Mouse (Mus musculus) stomach, postnatal 0 days (tissue): ENCODE data around the gene Xbp1.

Experiments used
- CTCF ChIP-seq: IDR thresholded peaks from 2 replicates; pipeline ENCODE4 v1.5.1; 2016; ENCODE audit warnings: antibody characterized with exemption, low read depth, mild to moderate bottlenecking, moderate library complexity
- EP300 ChIP-seq: optimal IDR thresholded peaks from 2 replicates; pipeline ENCODE3; 2016; ENCODE audit warnings: antibody characterized with exemption

DNA sequence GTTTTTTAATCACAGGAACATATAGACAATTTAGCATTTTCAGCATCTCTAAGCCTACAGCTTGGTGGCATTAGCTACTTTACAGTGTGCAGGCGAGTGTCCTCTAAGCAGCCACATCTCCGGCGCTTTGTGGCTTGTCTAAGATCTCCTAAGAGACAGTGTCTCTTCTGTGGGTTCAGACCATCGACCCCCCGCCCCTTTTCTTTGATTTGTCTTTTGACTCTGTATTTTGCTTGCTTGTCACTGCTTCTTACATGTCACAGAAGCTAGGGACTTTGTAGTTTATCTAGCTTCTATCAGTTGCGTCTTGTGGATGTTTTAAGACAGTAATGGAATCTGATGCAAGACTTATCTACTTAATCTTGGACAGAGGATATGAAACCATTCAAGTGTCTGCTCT lies 3.1 kb upstream of the Xbp1 start:
- TF ChIP-seq CTCF = no peak
- TF ChIP-seq EP300 = no peak
